Mouse (Mus musculus): ENCODE data around the gene Phf14. TPM values are rescaled to one million over a fixed set of nuclear protein-coding genes. Genes with fewer than 3 reads are reported as not detected.

Phf14 gene
- polyA plus RNA-seq, 1 experiment: 56.9 TPM

DNA sequence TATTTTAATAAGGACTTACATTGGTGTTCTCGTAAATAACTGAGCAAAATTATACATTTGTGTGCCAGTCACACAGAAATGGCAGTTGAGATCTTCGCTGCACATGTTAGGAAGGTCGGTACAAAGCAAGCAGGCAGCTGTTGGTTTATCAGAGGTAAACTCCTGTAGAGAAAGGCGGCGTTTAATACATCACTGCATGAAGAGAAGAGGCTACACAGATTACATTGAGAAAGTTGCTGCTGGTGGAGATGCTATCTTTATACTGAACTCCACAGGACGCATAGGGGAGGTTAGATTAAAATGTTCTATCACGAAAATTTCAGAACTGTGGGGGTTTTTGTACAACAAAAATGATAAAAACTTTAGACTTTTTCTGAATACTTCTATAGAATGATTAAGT, 52.6 kb downstream of the Phf14 start:
- Histone ChIP-seq H3K4me1 (ENCODE audit: control insufficient read depth, insufficient read depth, low read length) (no peaks in the 10 kb centered on the region), H3K9ac (ENCODE audit: low read depth, poor library complexity, severe bottlenecking) (no peak overlapping the region), H3K36me3 (ENCODE audit: control insufficient read depth, insufficient read depth, low read length, poor library complexity, severe bottlenecking) (0 out of 2 replicates have a peak, but pooled peaks cover 2% of the 10 kb centered on the region), H3K9me3 (replicated peaks; ENCODE audit: control insufficient read depth, insufficient read depth, low read length, poor library complexity, severe bottlenecking) (no peaks in the 10 kb centered on the region), H3K27ac (ENCODE audit: insufficient read depth, low read length) (no peak overlapping the region), H3K4me3 (ENCODE audit: low read depth, low read length) (no peak overlapping the region), H3K27me3 (ENCODE audit: control insufficient read depth, insufficient read depth, low read length, poor library complexity, severe bottlenecking) (no peaks in the 10 kb centered on the region)
- no peak for TF ChIP-seq POLR2A (IDR thresholded peaks at IDR 0.05; ENCODE audit: insufficient read depth, low read length)
- no peak for TF ChIP-seq CTCF (IDR thresholded peaks at IDR 0.05; ENCODE audit: low read depth, low read length)
- TF ChIP-seq EP300 (IDR thresholded peaks at IDR 0.05; ENCODE audit: insufficient read depth, low read depth, low read length): no peak

DNA sequence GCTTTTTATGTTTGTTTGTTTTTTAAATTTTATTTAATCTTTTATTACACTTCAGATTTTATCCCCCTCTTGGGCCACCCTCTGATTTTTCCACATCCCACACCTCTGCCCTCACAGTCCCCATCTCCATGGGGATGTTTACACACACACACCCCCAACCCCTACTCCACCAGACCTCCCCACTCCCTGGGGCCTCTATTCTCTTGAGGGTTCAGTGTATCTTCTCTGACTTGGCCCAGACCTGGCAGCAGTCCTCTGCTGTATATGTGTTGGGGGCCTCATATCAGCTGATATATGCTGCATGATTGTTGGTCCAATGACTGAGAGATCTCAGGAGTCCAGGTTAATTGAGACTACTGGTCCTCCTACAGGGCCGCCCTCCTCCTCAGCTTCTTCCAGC, 86.2 kb downstream of the Phf14 start:
- no peaks in the 10 kb centered on the region for H3K4me1 ChIP-seq (ENCODE audit: control insufficient read depth, insufficient read depth, low read length)
- TF ChIP-seq EP300 (IDR thresholded peaks at IDR 0.05; ENCODE audit: insufficient read depth, low read depth, low read length) (no peak), CTCF (IDR thresholded peaks at IDR 0.05; ENCODE audit: low read depth, low read length) (no peak)
- no peak overlapping the region for H3K27ac ChIP-seq (ENCODE audit: insufficient read depth, low read length)
- no peak overlapping the region for H3K4me3 ChIP-seq (ENCODE audit: low read depth, low read length)
- peaks cover 3% of the 10 kb centered on the region; the same call in 1 of the 2 replicates for H3K36me3 ChIP-seq (ENCODE audit: control insufficient read depth, insufficient read depth, low read length, poor library complexity, severe bottlenecking)
- no peaks in the 10 kb centered on the region for H3K27me3 ChIP-seq (ENCODE audit: control insufficient read depth, insufficient read depth, low read length, poor library complexity, severe bottlenecking)
- no peak overlapping the region for H3K9ac ChIP-seq (ENCODE audit: low read depth, poor library complexity, severe bottlenecking)
- no peaks in the 10 kb centered on the region for H3K9me3 ChIP-seq (replicated peaks; ENCODE audit: control insufficient read depth, insufficient read depth, low read length, poor library complexity, severe bottlenecking)

DNA sequence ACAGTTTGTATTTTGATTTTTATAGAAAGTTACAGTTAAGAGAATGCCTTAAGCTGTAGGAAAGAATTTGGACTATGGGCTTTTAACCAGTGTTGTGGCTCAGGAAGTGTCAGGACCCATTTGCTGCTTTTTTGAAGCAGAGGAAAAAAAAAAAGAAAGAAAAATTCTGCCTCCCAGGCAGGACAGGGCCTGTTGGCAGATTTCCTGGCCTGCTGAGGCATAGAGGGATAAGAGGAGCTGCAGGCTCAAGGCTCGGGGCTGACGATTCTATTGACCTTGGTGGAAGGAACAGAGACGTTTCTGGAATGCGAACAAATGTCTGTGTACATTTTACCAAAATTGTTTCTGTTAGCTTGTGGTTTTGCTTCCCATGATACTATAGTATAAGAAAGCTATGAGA, 91.0 kb downstream of the Phf14 start:
- no peak overlapping the region for H3K27ac ChIP-seq (ENCODE audit: insufficient read depth, low read length)
- peaks cover 3% of the 10 kb centered on the region; the same call in 1 of the 2 replicates for H3K36me3 ChIP-seq (ENCODE audit: control insufficient read depth, insufficient read depth, low read length, poor library complexity, severe bottlenecking)
- no peak for TF ChIP-seq POLR2A (IDR thresholded peaks at IDR 0.05; ENCODE audit: insufficient read depth, low read length)
- no peak for TF ChIP-seq CTCF (IDR thresholded peaks at IDR 0.05; ENCODE audit: low read depth, low read length)
- TF ChIP-seq EP300 (IDR thresholded peaks at IDR 0.05; ENCODE audit: insufficient read depth, low read depth, low read length): no peak
- H3K27me3 ChIP-seq (ENCODE audit: control insufficient read depth, insufficient read depth, low read length, poor library complexity, severe bottlenecking): no peaks in the 10 kb centered on the region
- H3K9me3 ChIP-seq (replicated peaks; ENCODE audit: control insufficient read depth, insufficient read depth, low read length, poor library complexity, severe bottlenecking): no peaks in the 10 kb centered on the region
- no peak overlapping the region for H3K4me3 ChIP-seq (ENCODE audit: low read depth, low read length)
- no peaks in the 10 kb centered on the region for H3K4me1 ChIP-seq (ENCODE audit: control insufficient read depth, insufficient read depth, low read length)
- no peak overlapping the region for H3K9ac ChIP-seq (ENCODE audit: low read depth, poor library complexity, severe bottlenecking)

DNA sequence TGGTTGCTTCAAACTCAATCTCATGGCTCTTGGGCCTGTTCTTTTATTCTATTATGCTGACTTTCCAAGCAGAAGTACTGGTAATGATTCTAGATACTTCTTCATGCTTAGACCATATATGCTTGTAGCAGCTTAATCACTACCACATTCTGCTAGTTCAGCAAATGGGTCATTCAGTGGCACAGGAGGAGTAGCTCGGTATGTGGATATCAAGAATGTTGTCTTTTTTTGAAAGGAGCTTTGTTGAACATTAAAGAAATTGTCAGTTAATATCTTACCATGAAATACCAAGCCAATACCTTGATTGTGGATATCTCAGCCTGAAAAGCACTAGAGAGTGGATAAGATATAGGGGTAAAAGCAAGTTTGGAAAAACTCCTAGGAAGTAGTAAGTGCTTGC, 91.9 kb downstream of the Phf14 start:
- no peaks in the 10 kb centered on the region for H3K9me3 ChIP-seq (replicated peaks; ENCODE audit: control insufficient read depth, insufficient read depth, low read length, poor library complexity, severe bottlenecking)
- no peak overlapping the region for H3K27ac ChIP-seq (ENCODE audit: insufficient read depth, low read length)
- no peaks in the 10 kb centered on the region for H3K27me3 ChIP-seq (ENCODE audit: control insufficient read depth, insufficient read depth, low read length, poor library complexity, severe bottlenecking)
- H3K4me1 ChIP-seq (ENCODE audit: control insufficient read depth, insufficient read depth, low read length): no peaks in the 10 kb centered on the region
- peaks cover 3% of the 10 kb centered on the region; the same call in 1 of the 2 replicates for H3K36me3 ChIP-seq (ENCODE audit: control insufficient read depth, insufficient read depth, low read length, poor library complexity, severe bottlenecking)
- TF ChIP-seq CTCF (IDR thresholded peaks at IDR 0.05; ENCODE audit: low read depth, low read length) (no peak), EP300 (IDR thresholded peaks at IDR 0.05; ENCODE audit: insufficient read depth, low read depth, low read length) (no peak), POLR2A (IDR thresholded peaks at IDR 0.05; ENCODE audit: insufficient read depth, low read length) (no peak)
- no peak overlapping the region for H3K9ac ChIP-seq (ENCODE audit: low read depth, poor library complexity, severe bottlenecking)
- no peak overlapping the region for H3K4me3 ChIP-seq (ENCODE audit: low read depth, low read length)

DNA sequence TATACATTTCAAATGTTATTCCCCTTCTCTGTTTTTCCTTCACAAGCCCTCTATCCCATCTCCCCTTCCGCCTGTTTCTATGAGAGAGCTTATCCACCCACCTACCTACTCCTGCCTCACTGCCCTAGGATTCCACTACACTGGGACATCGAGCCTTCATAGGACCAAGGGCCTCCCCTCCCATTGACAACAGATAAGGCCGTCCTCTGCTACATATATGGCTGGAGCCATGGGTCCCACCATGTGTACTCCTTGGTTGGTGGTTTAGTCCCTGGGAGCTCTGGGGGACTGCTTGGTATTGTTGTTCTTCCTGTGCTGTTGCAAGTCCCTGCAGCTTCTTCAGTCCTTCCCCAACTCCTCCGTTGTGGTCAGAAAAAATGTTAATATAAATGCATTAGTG, 97.8 kb downstream of the Phf14 start:
- no peaks in the 10 kb centered on the region for H3K4me1 ChIP-seq (ENCODE audit: control insufficient read depth, insufficient read depth, low read length)
- H3K4me3 ChIP-seq (ENCODE audit: low read depth, low read length): no peak overlapping the region
- no peaks in the 10 kb centered on the region for H3K36me3 ChIP-seq (ENCODE audit: control insufficient read depth, insufficient read depth, low read length, poor library complexity, severe bottlenecking)
- no peak overlapping the region for H3K27ac ChIP-seq (ENCODE audit: insufficient read depth, low read length)
- no peaks in the 10 kb centered on the region for H3K9me3 ChIP-seq (replicated peaks; ENCODE audit: control insufficient read depth, insufficient read depth, low read length, poor library complexity, severe bottlenecking)
- TF ChIP-seq EP300 (IDR thresholded peaks at IDR 0.05; ENCODE audit: insufficient read depth, low read depth, low read length) (no peak), POLR2A (IDR thresholded peaks at IDR 0.05; ENCODE audit: insufficient read depth, low read length) (no peak), CTCF (IDR thresholded peaks at IDR 0.05; ENCODE audit: low read depth, low read length) (no peak)
- H3K27me3 ChIP-seq (ENCODE audit: control insufficient read depth, insufficient read depth, low read length, poor library complexity, severe bottlenecking): no peaks in the 10 kb centered on the region
- no peak overlapping the region for H3K9ac ChIP-seq (ENCODE audit: low read depth, poor library complexity, severe bottlenecking)

DNA sequence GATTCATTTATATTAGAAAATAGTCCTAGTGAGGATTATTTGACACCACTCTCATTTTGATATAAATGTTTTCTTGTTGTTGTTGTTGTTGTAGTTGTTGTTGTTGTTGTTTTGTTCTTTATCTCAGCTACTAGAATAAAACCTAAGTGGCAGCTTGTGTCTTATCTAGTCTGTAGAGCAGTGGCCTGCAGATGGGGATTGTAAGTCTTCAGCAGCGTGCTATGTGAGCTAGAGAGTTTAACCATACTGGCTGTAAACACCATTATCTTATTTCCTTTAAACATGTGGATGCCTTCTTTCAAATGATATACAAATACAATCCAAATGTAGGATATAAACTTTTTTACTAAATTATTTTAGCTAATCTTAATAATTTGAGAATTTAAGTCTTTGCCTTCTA, 98.4 kb downstream of the Phf14 start:
- Histone ChIP-seq H3K36me3 (ENCODE audit: control insufficient read depth, insufficient read depth, low read length, poor library complexity, severe bottlenecking) (no peaks in the 10 kb centered on the region), H3K9me3 (replicated peaks; ENCODE audit: control insufficient read depth, insufficient read depth, low read length, poor library complexity, severe bottlenecking) (no peaks in the 10 kb centered on the region), H3K4me3 (ENCODE audit: low read depth, low read length) (no peak overlapping the region), H3K27ac (ENCODE audit: insufficient read depth, low read length) (no peak overlapping the region), H3K4me1 (ENCODE audit: control insufficient read depth, insufficient read depth, low read length) (no peaks in the 10 kb centered on the region), H3K27me3 (ENCODE audit: control insufficient read depth, insufficient read depth, low read length, poor library complexity, severe bottlenecking) (no peaks in the 10 kb centered on the region), H3K9ac (ENCODE audit: low read depth, poor library complexity, severe bottlenecking) (no peak overlapping the region)
- TF ChIP-seq EP300 (IDR thresholded peaks at IDR 0.05; ENCODE audit: insufficient read depth, low read depth, low read length) (no peak), CTCF (IDR thresholded peaks at IDR 0.05; ENCODE audit: low read depth, low read length) (no peak), POLR2A (IDR thresholded peaks at IDR 0.05; ENCODE audit: insufficient read depth, low read length) (no peak)
